Mouse (Mus musculus): ENCODE measurements around the gene Trmt2a.

GRCm38 (mm10) chr16:18220001-18220400 lies 28.5 kb upstream of the Trmt2a start:
- TF ChIP-seq CTCF (IDR thresholded peaks at IDR 0.05; ENCODE audit: low read depth) = no peak
- no peak for TF ChIP-seq EP300 (optimal IDR thresholded peaks at IDR 0.05)

Measured in stomach, postnatal 0 days (tissue).